Mouse (Mus musculus): ENCODE results near the gene Polk. TPM values are rescaled to one million over a fixed set of nuclear protein-coding genes. Genes with fewer than 3 reads are reported as not detected.

Polk gene
- 10 to 100 TPM; 21.3 to 29.1 (median 21.8) TPM for polyA plus RNA-seq (2017; shearing (Covaris generic))

DNA sequence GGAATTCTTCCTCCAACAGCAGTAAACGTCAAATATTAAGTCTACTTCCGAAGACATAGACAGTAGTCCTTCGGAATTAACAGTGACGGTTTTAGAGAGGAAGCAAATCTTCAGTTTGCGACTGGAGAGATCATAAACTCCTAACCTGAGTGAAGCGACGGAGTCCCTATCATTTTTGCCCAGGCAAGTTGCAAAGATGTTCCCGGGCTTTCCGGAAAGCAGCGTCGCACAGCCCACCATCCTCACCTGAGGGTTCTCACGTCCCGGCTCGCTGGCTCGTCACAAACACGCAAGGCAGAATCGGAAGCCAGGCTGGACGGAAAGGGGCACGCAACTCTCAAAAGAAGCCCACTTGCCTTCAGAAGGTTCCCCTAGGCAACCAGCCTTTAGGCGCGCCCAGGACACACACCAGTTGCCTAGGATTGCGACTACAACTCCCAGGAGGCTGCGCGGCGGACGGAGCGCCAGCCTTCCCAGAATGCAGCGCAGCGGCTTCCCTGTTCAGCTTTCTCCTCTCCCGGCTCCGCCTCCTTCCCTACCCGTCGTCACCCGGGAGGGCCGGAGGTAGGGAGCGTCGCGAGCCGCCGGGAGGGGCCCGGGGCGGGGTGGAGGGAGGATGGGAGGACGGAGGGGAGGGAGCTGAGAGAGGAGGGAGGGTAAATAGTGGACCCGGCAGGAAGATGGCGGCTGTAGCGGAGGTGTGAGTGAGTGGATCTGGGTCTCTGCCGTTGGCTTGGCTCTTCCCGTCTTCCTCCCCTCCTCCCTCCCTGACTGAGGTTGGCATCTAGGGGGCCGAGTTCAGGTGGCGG is at the start of gene Polk, which contains the start of gene Col4a3bp:
Gene Polk (minus strand): TSS at position 499 of the 809 bp plus-strand sequence.
Gene Col4a3bp (plus strand): TSS at position 538 of the 809 bp plus-strand sequence.
- peak; percentile 90 for ATAC-seq

DNA sequence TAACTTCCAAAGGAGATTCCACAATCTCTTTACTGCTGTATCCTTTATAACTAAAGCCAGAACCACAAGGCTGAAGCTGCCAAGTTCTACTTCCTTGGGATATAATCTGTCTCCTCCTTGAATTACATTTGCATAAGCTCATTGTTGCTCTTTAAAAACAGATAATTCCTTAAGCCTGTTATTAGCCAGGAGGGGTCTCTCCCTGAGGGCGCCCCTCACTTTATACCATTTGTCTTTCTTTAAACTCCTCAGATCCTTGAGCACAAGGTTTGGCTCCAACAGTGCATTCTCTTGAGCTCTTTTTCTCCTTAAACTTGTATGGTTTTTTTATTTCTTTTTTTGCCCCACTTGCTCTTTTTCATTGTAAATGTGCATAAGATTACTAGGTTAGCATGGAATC is 46.3 kb upstream of the Polk start:
- no peak for ATAC-seq

DNA sequence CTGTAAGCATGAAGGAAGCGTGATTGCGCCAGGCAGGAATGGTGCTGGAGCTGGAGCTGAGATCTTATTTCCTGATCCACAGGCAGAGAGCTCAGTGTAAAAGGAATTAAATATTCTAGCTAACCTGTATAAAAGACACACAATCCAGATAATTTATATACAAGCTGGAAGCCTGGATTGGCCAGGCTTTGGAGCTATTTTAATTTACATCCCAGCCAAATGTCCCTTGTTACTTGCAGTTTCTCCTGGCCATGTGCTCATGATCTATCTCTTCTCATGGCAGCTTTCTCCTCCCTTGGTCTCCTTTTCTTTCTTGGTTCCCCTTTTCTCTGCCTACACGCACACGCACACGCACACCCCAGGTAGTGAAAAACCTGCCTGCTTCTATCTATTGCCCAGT is 44.2 kb upstream of the Polk start:
- ATAC-seq, result no peak

DNA sequence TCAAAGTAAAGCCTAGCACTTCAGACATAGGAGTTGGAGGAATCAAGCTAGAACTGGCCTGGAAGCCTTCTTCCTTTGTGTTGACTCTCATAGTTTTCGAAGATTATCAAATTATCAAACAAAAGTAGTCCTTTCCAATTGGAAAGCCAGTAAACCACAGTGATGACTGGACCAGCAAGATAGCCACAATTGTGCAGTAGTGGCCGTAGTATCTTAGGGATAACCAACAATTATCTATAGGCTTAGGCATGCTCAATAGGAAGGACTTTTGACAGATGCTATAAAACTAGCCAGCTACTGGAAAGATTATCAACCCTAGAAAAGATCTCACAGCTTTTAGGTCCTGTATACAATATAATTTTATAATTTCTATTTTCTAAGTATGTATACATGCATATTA is 41.8 kb upstream of the Polk start:
- no peak for ATAC-seq

DNA sequence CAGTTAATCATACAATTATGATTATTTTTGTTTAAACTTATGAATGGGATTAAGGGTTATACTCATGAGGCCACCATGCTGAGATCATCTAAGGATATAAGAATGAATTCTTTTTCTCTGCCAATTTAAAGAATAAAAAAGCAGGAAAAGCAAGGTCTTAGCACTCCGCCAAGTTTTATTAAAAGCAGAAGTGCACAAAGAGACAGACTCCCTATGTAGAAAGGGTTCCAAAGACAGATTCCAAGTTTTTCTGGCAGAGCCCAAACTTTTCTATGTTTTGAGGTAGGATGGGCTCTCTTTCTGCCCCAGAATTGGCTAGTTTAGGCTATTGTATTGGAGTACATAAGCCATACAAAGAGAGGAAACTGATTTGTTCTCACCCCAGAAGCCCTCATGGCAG is 37.6 kb upstream of the Polk start:
- no peak for ATAC-seq

DNA sequence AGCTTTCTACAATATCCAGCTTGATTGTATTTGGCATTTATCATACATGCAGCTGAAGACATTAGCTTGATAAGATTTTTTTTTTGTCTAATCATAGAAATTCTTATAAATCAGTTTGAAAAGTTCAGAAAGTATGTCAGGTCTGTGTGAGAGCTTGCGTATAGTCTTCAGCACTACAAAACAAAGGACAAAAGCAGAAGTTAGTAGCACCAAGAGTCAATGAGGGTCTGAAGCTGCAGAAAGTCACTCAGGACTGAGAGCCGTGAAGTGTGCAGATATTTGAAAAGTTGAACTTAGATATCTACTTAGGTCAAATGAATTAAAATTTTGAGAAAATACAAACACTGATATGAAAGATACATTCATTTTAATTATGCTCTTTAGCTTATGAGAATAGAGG is 36.7 kb upstream of the Polk start:
- no peak for ATAC-seq

DNA sequence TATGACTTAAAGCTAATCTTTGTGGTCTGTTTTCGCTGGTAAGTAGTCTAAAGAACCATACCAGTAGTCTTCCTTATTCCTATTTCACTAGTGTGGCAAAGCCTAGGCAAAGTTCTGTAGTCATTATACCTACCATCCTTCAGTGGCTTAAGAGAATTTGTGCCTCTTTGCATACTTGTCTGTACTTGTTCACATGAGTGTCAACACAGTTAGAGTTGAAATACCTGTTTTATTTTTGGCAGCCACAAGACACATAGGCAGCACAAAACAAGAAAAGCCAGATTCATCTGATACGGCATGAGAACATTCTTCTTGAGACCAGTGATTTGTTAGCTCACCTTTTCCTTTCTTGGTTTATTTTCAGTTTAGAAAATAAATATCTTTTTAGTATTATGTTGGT is 31.8 kb upstream of the Polk start:
- ATAC-seq, result no peak

DNA sequence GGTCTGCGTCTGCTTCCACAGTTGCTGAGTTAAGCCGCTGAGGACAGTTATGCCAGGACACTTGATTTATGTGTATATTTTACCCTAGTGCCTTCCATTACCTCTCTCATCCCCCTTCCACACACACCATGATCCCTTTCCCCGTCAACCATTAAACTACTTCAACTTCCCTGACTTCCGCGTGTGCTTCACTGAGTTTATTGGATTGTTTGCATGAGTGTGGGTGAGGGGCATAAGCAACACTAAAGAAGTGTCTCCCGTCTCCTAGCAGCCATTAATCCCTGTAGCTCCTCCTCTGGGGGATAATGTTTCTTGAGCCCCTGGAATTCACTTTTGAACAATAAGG is 28.6 kb upstream of the Polk start:
- no peak for ATAC-seq

DNA sequence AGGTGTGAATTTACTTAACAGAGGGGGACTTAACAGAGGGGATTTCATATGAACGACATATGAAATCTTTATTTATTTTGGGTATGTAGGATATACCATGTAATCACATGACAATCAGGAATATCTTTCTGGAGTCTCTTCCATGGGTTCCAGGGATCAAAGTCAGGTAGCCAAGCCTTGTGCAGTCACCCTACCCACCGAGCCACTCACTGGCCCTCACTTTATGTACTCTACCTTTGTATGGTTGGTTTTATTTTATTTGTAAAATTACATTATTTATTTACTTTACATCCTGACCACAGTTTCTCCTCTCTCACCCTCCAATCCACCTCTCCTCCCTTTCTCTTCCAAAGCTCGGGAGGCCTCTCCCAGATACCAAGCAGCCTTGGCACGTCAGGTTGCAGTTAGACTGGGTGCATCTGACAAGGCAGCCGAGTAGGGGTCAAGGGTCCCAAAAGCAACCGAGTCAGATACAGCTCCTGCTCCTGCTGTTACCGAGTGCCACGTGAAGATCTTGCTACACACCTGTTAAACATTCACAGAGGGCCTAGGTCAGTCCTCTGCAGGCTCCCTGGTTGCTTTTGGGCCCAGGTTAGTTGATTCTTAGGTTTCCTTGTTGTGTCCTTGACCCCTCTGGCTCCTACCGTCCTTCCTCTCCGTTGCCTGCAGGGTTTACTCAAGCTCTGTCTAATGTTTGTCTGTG is 28.1 kb upstream of the Polk start:
- no peak for ATAC-seq

- ATAC-seq, result no peak
These were observed 25.6 kb upstream of the Polk start for GRCm38 (mm10) chr13:96567977-96568376.

DNA sequence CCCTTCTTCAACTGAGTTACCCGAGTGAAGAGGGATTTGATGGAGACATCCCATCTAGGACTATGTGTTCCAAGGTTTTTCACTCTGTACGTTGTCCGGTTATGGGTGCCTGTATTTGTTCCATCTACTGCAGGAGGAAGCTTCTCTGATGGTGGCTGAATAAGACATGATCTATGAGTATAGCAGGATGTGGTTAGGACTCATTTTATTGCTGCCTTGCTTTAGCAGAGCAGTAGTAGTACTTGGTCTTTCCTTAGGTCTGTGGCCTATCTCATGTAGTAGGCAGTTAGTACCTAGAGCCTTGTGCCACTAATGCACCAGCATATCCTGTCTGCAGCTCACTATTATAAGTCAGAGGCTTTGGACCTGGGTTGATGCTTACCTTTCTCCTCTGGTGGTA is 12.7 kb upstream of the Polk start:
- ATAC-seq, result peak; percentile 98

GRCm38 (mm10) chr13:96547941-96548340 is 5.6 kb upstream of the Polk start:
- peak; percentile 27 for ATAC-seq

GRCm38 (mm10) chr13:96547250-96547649 is 4.9 kb upstream of the Polk start:
- ATAC-seq, result no peak

DNA sequence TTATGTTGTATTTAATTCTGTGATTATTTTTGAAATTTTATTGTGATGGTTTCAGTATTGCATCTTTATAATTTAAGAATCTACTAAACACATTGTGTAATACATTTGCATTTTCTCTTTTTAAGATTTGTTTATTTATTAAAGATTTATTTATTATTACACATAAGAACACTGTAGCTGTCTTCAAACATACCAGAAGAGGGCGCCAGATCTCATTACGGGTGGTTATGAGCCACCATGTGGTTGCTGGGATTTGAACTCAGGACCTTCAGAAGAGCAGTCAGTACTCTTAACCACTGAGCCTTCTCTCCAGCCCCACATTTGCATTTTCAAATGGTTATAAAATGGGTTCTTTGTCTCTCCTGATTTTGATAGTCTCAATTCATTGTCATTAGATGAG is 2.1 kb upstream of the Polk start:
- ATAC-seq, result no peak

DNA sequence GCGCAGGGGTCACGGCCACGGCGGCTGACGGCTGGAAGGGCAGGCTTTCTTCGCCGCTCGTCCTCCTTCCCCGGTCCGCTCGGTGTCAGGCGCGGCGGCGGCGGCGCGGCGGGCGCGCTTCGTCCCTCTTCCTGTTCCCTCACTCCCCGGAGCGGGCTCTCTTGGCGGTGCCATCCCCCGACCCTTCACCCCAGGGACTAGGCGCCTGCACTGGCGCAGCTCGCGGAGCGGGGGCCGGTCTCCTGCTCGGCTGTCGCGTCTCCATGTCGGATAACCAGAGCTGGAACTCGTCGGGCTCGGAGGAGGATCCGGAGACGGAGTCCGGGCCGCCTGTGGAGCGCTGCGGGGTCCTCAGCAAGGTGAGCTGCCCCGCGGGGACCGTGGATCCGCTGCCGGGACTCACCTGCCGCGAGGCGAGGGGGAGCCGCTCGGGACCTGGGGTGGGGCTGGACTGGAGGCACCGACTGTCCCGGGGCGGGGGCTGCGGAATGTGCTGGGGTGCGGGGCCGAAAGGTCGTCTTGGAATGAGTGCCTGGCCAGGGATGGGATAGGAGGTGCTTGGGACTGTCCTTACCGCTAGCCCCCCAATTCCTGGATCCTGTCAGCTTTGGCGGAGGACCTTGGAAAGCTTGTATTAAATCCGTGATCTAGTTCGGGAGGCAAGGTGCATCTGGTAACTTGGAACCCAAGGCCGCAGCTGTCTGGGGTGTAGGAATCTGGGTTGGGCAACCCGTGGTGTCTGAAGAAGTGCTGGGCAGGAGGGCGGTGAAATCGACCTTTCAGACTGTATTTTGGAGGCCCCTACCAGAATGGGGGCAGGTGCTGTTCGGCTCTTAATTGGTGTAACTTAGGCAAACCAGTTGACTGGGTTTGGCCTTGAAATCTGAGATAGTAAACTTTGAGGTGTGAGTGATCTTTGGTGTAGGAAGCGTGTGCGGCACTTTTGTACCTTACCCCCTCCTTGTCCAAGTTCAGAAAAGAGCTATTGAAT is 817 bp upstream of the Polk start:
- peak; percentile 30 for ATAC-seq

DNA sequence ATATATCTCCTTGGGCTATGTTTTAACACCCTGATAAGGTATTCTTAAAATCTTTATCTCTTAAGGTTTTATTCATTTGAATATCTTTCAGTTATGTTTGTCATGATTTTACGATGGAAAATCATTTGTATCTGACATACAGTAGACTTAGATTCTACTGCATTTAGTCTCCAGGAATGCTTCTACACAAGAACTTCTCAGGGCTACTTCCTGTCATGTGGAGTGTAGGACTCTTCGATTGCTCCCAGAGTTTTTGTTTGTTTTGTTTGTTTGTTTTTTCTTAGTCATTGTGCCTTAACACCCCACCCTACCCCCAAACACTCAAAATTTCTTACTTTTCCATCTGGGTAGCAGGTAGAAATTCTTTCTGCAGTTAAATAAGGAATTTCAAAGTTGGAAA is 998 bp downstream of the Polk start:
- no peak for ATAC-seq

GRCm38 (mm10) chr13:96538103-96538502 is 4.3 kb downstream of the Polk start:
- no peak for ATAC-seq

DNA sequence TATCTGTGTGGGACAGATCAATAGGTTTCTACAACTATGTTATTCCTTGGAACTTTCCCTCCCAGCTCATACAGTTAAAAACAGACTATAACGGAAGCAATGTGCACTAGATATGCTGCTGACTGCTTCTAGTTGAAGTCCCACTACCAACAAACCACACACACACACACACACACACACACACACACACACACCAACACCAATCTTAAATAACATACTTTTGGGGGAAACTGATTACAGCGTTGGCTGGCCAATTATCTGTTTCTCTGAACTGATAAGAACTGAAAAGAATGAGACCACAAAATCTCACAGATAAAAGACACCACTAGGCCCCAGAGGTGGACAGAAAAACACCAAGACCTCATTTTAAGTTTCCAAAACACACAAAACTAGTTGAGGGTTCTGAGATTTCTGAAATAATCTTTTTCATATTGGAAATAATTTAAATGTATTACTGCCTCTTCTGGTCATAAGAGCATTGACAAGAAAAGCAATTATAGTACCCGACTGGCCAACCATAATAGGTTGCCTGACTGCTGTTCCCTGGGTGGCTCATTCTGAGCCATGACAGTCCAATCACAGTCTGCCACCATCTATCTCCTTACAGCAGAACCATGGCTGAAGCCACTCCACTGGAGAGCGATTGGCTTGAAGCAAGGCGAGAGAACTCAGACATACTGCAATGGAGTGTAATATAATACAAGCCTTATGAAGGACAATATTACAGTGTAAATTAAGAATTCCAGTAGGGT is 5.4 kb downstream of the Polk start:
- ATAC-seq, result no peak

- ATAC-seq, result no peak
These were observed 8.6 kb downstream of the Polk start for GRCm38 (mm10) chr13:96533742-96534141.

DNA sequence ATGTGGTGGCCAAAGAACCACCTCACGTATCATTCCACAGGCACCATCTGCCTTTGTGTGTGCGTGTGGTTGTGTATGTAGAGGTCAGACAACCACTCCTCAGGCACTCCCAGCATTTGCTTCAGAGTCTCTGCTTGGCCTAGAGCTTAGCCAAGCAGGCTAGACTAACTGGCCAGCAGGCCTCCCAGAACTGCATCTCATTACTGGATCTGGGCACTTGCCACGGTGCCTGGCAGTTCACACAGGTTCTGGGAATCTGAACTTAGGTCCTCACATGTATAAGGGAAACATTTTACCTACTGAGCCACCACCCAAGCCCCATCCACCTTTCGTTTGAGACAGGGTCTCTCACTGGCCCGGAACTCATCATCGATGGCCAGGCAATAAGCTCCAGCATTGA is 10.2 kb downstream of the Polk start:
- ATAC-seq, result no peak

GRCm38 (mm10) chr13:96530064-96530463 is 12.3 kb downstream of the Polk start:
- no peak for ATAC-seq

DNA sequence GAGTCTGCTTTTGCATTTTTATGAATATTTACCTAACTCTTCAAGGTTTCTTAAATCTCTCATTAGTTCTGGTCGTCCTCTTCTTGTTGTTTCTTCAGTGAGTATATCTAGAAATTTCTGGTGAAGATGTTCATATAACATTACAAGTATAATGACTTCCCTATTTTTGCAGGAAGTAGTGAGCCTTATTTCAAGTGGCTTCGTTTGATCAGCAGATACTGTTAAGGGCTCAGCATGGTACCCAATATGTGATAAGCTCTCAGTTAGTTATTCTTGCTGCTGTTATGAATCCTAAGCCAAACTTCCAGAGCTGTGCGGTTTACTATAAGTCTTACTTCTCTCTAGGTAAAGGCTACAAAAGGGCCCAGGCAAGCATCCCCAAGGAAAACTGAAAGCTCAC is 12.8 kb downstream of the Polk start:
- no peak for ATAC-seq
